Mouse (Mus musculus): ENCODE data around the gene Eno1.

GRCm38 (mm10) chr4:150286980-150287379 lies 50.5 kb downstream of the Eno1 start:
- TF ChIP-seq CTCF (IDR thresholded peaks at IDR 0.05; ENCODE audit: low read depth) (no peak), EP300 (IDR thresholded peaks at IDR 0.05; ENCODE audit: low read depth) (no peak)

Data from liver, postnatal 0 days (tissue).